Mouse (Mus musculus): Measurements from ENCODE around the gene Slc30a4. TPM values are rescaled to one million over a fixed set of nuclear protein-coding genes. Genes with fewer than 3 reads are reported as not detected.

Slc30a4 gene
- 10 to 100 TPM; 26.3 to 32.9 TPM for total RNA-seq (2021)
- long read RNA-seq, experiment 1, full-length matches to known transcripts: 10 of 11 reads
- long read RNA-seq, experiment 1, partial matches to known transcripts: 0 of 11 reads
- long read RNA-seq, experiment 1, other reads (novel, unspliced or antisense): 1 of 11 reads
- long read RNA-seq, experiment 2, full-length matches to known transcripts: 15 of 24 reads
- long read RNA-seq, experiment 2, partial matches to known transcripts: 5 of 24 reads
- long read RNA-seq, experiment 2, other reads (novel, unspliced or antisense): 4 of 24 reads

GRCm38 (mm10) chr2:122702181-122703036 is at the start of gene Slc30a4:
Slc30a4 (minus strand) TSS chr2:122702663.
- DNase-seq (ENCODE audit: low spot score in 2 of 2): peak; percentile 83 to 84

- DNase-seq (ENCODE audit: low spot score in 2 of 2): no peak
Measured at GRCm38 (mm10) chr2:122746461-122746860, 44.0 kb upstream of the Slc30a4 start.

- no peak for DNase-seq (ENCODE audit: low spot score in 2 of 2)
Measured at GRCm38 (mm10) chr2:122739023-122739422, 36.6 kb upstream of the Slc30a4 start.

GRCm38 (mm10) chr2:122737894-122738830 is 35.7 kb upstream of the Slc30a4 start, which contains the start of gene Bloc1s6:
Bloc1s6 (plus strand) TSS chr2:122738503.
- peak; percentile 78 to 83 for DNase-seq (ENCODE audit: low spot score in 2 of 2)

- no peak for DNase-seq (ENCODE audit: low spot score in 2 of 2)
Measured at GRCm38 (mm10) chr2:122731456-122731855, 29.0 kb upstream of the Slc30a4 start.

GRCm38 (mm10) chr2:122725604-122726003 is 23.1 kb upstream of the Slc30a4 start:
- DNase-seq (ENCODE audit: low spot score in 2 of 2): peak; percentile 53 to 58

GRCm38 (mm10) chr2:122720564-122720963 is 18.1 kb upstream of the Slc30a4 start:
- DNase-seq (ENCODE audit: low spot score in 2 of 2): no peak

- DNase-seq (ENCODE audit: low spot score in 2 of 2): no peak
Measured at GRCm38 (mm10) chr2:122719232-122719631, 16.8 kb upstream of the Slc30a4 start.

- DNase-seq (ENCODE audit: low spot score in 2 of 2): no peak
Measured at GRCm38 (mm10) chr2:122716301-122716842, 13.9 kb upstream of the Slc30a4 start.

GRCm38 (mm10) chr2:122715148-122715692 is 12.8 kb upstream of the Slc30a4 start:
- DNase-seq (ENCODE audit: low spot score in 2 of 2): no peak

GRCm38 (mm10) chr2:122712848-122713247 is 10.4 kb upstream of the Slc30a4 start:
- DNase-seq (ENCODE audit: low spot score in 2 of 2): no peak

- DNase-seq (ENCODE audit: low spot score in 2 of 2): no peak
Measured at GRCm38 (mm10) chr2:122711911-122712310, 9.4 kb upstream of the Slc30a4 start.

GRCm38 (mm10) chr2:122709156-122709555 is 6.7 kb upstream of the Slc30a4 start:
- DNase-seq (ENCODE audit: low spot score in 2 of 2): no peak

- DNase-seq (ENCODE audit: low spot score in 2 of 2): no peak
Measured at GRCm38 (mm10) chr2:122708080-122708479, 5.6 kb upstream of the Slc30a4 start.

- no peak for DNase-seq (ENCODE audit: low spot score in 2 of 2)
Measured at GRCm38 (mm10) chr2:122704572-122704971, 2.1 kb upstream of the Slc30a4 start.

GRCm38 (mm10) chr2:122701871-122702180 is 637 bp downstream of the Slc30a4 start:
- peak in 1 of 2 experiments; percentile 43 for DNase-seq (ENCODE audit: low spot score in 2 of 2)

- DNase-seq (ENCODE audit: low spot score in 2 of 2): no peak
Measured at GRCm38 (mm10) chr2:122701012-122701411, 1.5 kb downstream of the Slc30a4 start.

GRCm38 (mm10) chr2:122697526-122697925 is 4.9 kb downstream of the Slc30a4 start:
- no peak for DNase-seq (ENCODE audit: low spot score in 2 of 2)

GRCm38 (mm10) chr2:122686665-122687064 is 15.8 kb downstream of the Slc30a4 start:
- no peak for DNase-seq (ENCODE audit: low spot score in 2 of 2)

- no peak for DNase-seq (ENCODE audit: low spot score in 2 of 2)
Measured at GRCm38 (mm10) chr2:122683641-122684040, 18.8 kb downstream of the Slc30a4 start.

GRCm38 (mm10) chr2:122682520-122682919 is 19.9 kb downstream of the Slc30a4 start:
- no peak for DNase-seq (ENCODE audit: low spot score in 2 of 2)

Measured in adrenal gland, adult 18-20 months (tissue).